ENCODE assay signal across 10 mouse cellular contexts in genomic region chr11:43483122-43483792, GRCm38 (mm10). TPM values are rescaled to one million over a fixed set of nuclear protein-coding genes. Genes with fewer than 3 reads are reported as not detected.
A peak's percentile ranks its signal among the peaks of the same experiment; 100 is the strongest.
DNase-seq lines count a peak whose midpoint lies in the region; ATAC-seq and TF ChIP-seq lines count a peak whose summit lies in the region.
"Had no signal": no experiment of that assay in that cellular context is flagged by ENCODE, and none has a peak within 500 bp of the region (broad histone marks: within the 10 kb centered on the region; RNA-seq: fewer than 3 reads in every experiment).

No protein-coding gene starts in this region.

- H3K27me3 ChIP-seq in embryonic facial prominence, embryonic 12.5 days = no peaks in the 10 kb centered on the region
- no peaks in the 10 kb centered on the region for H3K27me3 ChIP-seq in heart, postnatal 0 days (ENCODE audit: control insufficient read depth, insufficient read depth, low read length)
- H3K27me3 ChIP-seq in limb, embryonic 14.5 days (ENCODE audit: control insufficient read depth, insufficient read depth, low read length) = no peaks in the 10 kb centered on the region
- H3K27me3 ChIP-seq in forebrain, embryonic 14.5 days (replicated peaks; ENCODE audit: control insufficient read depth, insufficient read depth, low read length) = no peaks in the 10 kb centered on the region
- H3K27me3 ChIP-seq: midbrain, embryonic 15.5 days had no signal

- no peaks in the 10 kb centered on the region for H3K36me3 ChIP-seq in embryonic facial prominence, embryonic 12.5 days
- no peaks in the 10 kb centered on the region for H3K36me3 ChIP-seq in heart, postnatal 0 days (replicated peaks; ENCODE audit: control insufficient read depth, insufficient read depth, low read length)
- no peaks in the 10 kb centered on the region for H3K36me3 ChIP-seq in limb, embryonic 14.5 days (ENCODE audit: control insufficient read depth, insufficient read depth, low read length)
- H3K36me3 ChIP-seq in forebrain, embryonic 14.5 days (ENCODE audit: control insufficient read depth, insufficient read depth, low read length) = no peaks in the 10 kb centered on the region
- H3K36me3 ChIP-seq: midbrain, embryonic 15.5 days had no signal

- no peak for DNase-seq in frontal cortex, postnatal 10 days (ENCODE audit: low spot score in 2 of 2)
- peak; percentile 53 for DNase-seq in heart, postnatal 0 days (ENCODE audit: low spot score)
- DNase-seq in limb, embryonic 14.5 days (ENCODE audit: low spot score) = peak; percentile 62
- no peak for DNase-seq in layer of hippocampus, adult 11-12 months (ENCODE audit: low spot score)
- no peak for DNase-seq in forebrain, embryonic 14.5 days (ENCODE audit: low spot score)
- no peak for DNase-seq in frontal cortex, postnatal 36 days (ENCODE audit: low spot score in 2 of 2)

- no peak for TF ChIP-seq EP300 in heart, postnatal 0 days (IDR thresholded peaks at IDR 0.05; ENCODE audit: low read depth)

- no peak overlapping the region for H3K4me2 ChIP-seq in embryonic facial prominence, embryonic 12.5 days (replicated peaks)
- H3K4me2 ChIP-seq in heart, postnatal 0 days (ENCODE audit: low read depth, low read length) = no peak overlapping the region
- no peak overlapping the region for H3K4me2 ChIP-seq in limb, embryonic 14.5 days (replicated peaks; ENCODE audit: low read depth, low read length, severe bottlenecking)
- H3K4me2 ChIP-seq in forebrain, embryonic 14.5 days (ENCODE audit: low read length) = no peak overlapping the region
- H3K4me2 ChIP-seq: midbrain, embryonic 15.5 days had no signal

- 0 out of 2 replicates have a peak, but pooled peaks have one; percentile 64 for ATAC-seq in frontal cortex, adult (ENCODE audit: low TSS enrichment)
- ATAC-seq in embryonic facial prominence, embryonic 12.5 days (ENCODE audit: insufficient number of reproducible peaks, insufficient read depth, low FRiP score, low TSS enrichment) = no peak
- ATAC-seq in heart, postnatal 0 days (ENCODE audit: insufficient read depth, low read depth) = peak; percentile 76
- ATAC-seq in limb, embryonic 14.5 days (ENCODE audit: low FRiP score, low read depth) = peak; percentile 62
- ATAC-seq in forebrain, embryonic 14.5 days = no peak
- ATAC-seq: CD4-positive, CD25-positive, alpha-beta regulatory T cell, adult 4 months; midbrain, embryonic 15.5 days had no signal

- no peak overlapping the region for H3K4me3 ChIP-seq in embryonic facial prominence, embryonic 12.5 days
- H3K4me3 ChIP-seq in heart, postnatal 0 days (ENCODE audit: low read depth, low read length) = no peak overlapping the region
- H3K4me3 ChIP-seq in limb, embryonic 14.5 days (replicated peaks; ENCODE audit: low read length) = no peak overlapping the region
- H3K4me3 ChIP-seq in forebrain, embryonic 14.5 days (ENCODE audit: low read depth, low read length) = no peak overlapping the region
- H3K4me3 ChIP-seq: midbrain, embryonic 15.5 days had no signal

- no peak for TF ChIP-seq POLR2A in limb, embryonic 14.5 days (IDR thresholded peaks at IDR 0.05; ENCODE audit: borderline replicate concordance, extremely low read depth, insufficient read depth, insufficient read length)

- peak overlapping the region; percentile 74 for H3K27ac ChIP-seq in embryonic facial prominence, embryonic 12.5 days
- H3K27ac ChIP-seq in heart, postnatal 0 days (ENCODE audit: low read depth) = peak overlapping the region; percentile 63
- peak overlapping the region; percentile 83 for H3K27ac ChIP-seq in limb, embryonic 14.5 days (replicated peaks; ENCODE audit: low read depth, low read length)
- no peak overlapping the region for H3K27ac ChIP-seq in forebrain, embryonic 14.5 days (ENCODE audit: low read depth, low read length)
- H3K27ac ChIP-seq: midbrain, embryonic 15.5 days had no signal

- TF ChIP-seq CTCF in heart, postnatal 0 days (IDR thresholded peaks at IDR 0.05; ENCODE audit: low read depth) = no peak

- WGBS in embryonic facial prominence, embryonic 12.5 days = 34% methylated on average over 6 of the region's 6 CpGs
- WGBS in heart, postnatal 0 days = 45% methylated on average over 6 of the region's 6 CpGs
- 20% methylated on average over 6 of the region's 6 CpGs for WGBS in limb, embryonic 14.5 days
- WGBS in forebrain, embryonic 14.5 days = 78% methylated on average over 6 of the region's 6 CpGs

- H3K4me1 ChIP-seq in embryonic facial prominence, embryonic 12.5 days = peaks cover 31% of the 10 kb centered on the region
- H3K4me1 ChIP-seq in heart, postnatal 0 days (ENCODE audit: control insufficient read depth, insufficient read depth) = peaks cover 35% of the 10 kb centered on the region
- peaks cover 56% of the 10 kb centered on the region for H3K4me1 ChIP-seq in limb, embryonic 14.5 days (ENCODE audit: control insufficient read depth, insufficient read depth, low read length)
- H3K4me1 ChIP-seq in forebrain, embryonic 14.5 days (ENCODE audit: control insufficient read depth, insufficient read depth, low read length) = no peaks in the 10 kb centered on the region

- H3K9me3 ChIP-seq in embryonic facial prominence, embryonic 12.5 days = no peaks in the 10 kb centered on the region
- H3K9me3 ChIP-seq in heart, postnatal 0 days (replicated peaks; ENCODE audit: control insufficient read depth, low read length) = no peaks in the 10 kb centered on the region
- no peaks in the 10 kb centered on the region for H3K9me3 ChIP-seq in limb, embryonic 14.5 days (ENCODE audit: control insufficient read depth, low read length)
- no peaks in the 10 kb centered on the region for H3K9me3 ChIP-seq in forebrain, embryonic 14.5 days (replicated peaks; ENCODE audit: control insufficient read depth, low read length)
- H3K9me3 ChIP-seq: midbrain, embryonic 15.5 days had no signal

- no peak overlapping the region for H3K9ac ChIP-seq in embryonic facial prominence, embryonic 12.5 days
- H3K9ac ChIP-seq in heart, postnatal 0 days (replicated peaks; ENCODE audit: low read depth, low read length) = no peak overlapping the region
- peak overlapping the region; percentile 40; the same call in 1 of the 2 replicates for H3K9ac ChIP-seq in limb, embryonic 14.5 days (ENCODE audit: low read depth, low read length, severe bottlenecking)
- H3K9ac ChIP-seq in forebrain, embryonic 14.5 days (ENCODE audit: low read length) = no peak overlapping the region
- H3K9ac ChIP-seq: midbrain, embryonic 15.5 days had no signal

RNA-seq across cellular contexts. Expression of gene C1qtnf2, which starts 9.2 kb away (rescaled TPM):
- 6.8 and 7.3 TPM in 2 replicates for polyA plus RNA-seq in embryonic facial prominence, embryonic 12.5 days (2016; fragmentation: Nextera tagmentation; extraction: Ambion mirVana)
- 6.3 and 14.3 TPM in 2 replicates for total RNA-seq in heart, postnatal 0 days (2014; rRNA removed; ENCODE audit: low replicate concordance)
- 13.9 and 14.0 TPM in 2 replicates for polyA plus RNA-seq in heart, postnatal 0 days (2015; fragmentation: Nextera tagmentation; extraction: Ambion mirVana)
- polyA plus RNA-seq in limb, embryonic 14.5 days (2012; rRNA removed) = 32.7 and 32.9 TPM in 2 replicates
- polyA plus RNA-seq in limb, embryonic 14.5 days (2014; fragmentation: Nextera tagmentation; extraction: Ambion mirVana) = 40.3 and 46.1 TPM in 2 replicates
- polyA plus RNA-seq in forebrain, embryonic 14.5 days (2014; fragmentation: Nextera tagmentation; extraction: Ambion mirVana) = 5.6 and 8.7 TPM in 2 replicates
- polyA plus RNA-seq: CD4-positive, CD25-positive, alpha-beta regulatory T cell, adult 4 months had no signal

RNA-seq across cellular contexts. Expression of gene Ccnjl, which starts 45.3 kb away (rescaled TPM):
- polyA plus RNA-seq in embryonic facial prominence, embryonic 12.5 days (2016; fragmentation: Nextera tagmentation; extraction: Ambion mirVana) = 22.7 and 23.6 TPM in 2 replicates
- total RNA-seq in heart, postnatal 0 days (2014; rRNA removed; ENCODE audit: low replicate concordance) = 8.9 and 10.8 TPM in 2 replicates
- polyA plus RNA-seq in heart, postnatal 0 days (2015; fragmentation: Nextera tagmentation; extraction: Ambion mirVana) = 10.1 and 11.7 TPM in 2 replicates
- 5.1 and 5.9 TPM in 2 replicates for polyA plus RNA-seq in limb, embryonic 14.5 days (2012; rRNA removed)
- 7.7 and 11.5 TPM in 2 replicates for polyA plus RNA-seq in limb, embryonic 14.5 days (2014; fragmentation: Nextera tagmentation; extraction: Ambion mirVana)
- 7.7 and 8.7 TPM in 2 replicates for polyA plus RNA-seq in forebrain, embryonic 14.5 days (2014; fragmentation: Nextera tagmentation; extraction: Ambion mirVana)

RNA-seq across cellular contexts. Expression of gene Slu7, which starts 49.7 kb away (rescaled TPM):
- polyA plus RNA-seq in embryonic facial prominence, embryonic 12.5 days (2016; fragmentation: Nextera tagmentation; extraction: Ambion mirVana) = 60.2 and 63.5 TPM in 2 replicates
- total RNA-seq in heart, postnatal 0 days (2014; rRNA removed; ENCODE audit: low replicate concordance) = 7.2 and 8.0 TPM in 2 replicates
- 31.7 and 36.0 TPM in 2 replicates for polyA plus RNA-seq in heart, postnatal 0 days (2015; fragmentation: Nextera tagmentation; extraction: Ambion mirVana)
- 8.2 and 15.5 TPM in 2 replicates for polyA plus RNA-seq in limb, embryonic 14.5 days (2012; rRNA removed)
- 48.2 and 52.1 TPM in 2 replicates for polyA plus RNA-seq in limb, embryonic 14.5 days (2014; fragmentation: Nextera tagmentation; extraction: Ambion mirVana)
- 70.5 and 76.7 TPM in 2 replicates for polyA plus RNA-seq in forebrain, embryonic 14.5 days (2014; fragmentation: Nextera tagmentation; extraction: Ambion mirVana)

RNA-seq across cellular contexts. Expression of gene Pttg1, which starts 57.2 kb away (rescaled TPM):
- 101 and 105 TPM in 2 replicates for polyA plus RNA-seq in embryonic facial prominence, embryonic 12.5 days (2016; fragmentation: Nextera tagmentation; extraction: Ambion mirVana)
- 78.1 and 88.3 TPM in 2 replicates for total RNA-seq in heart, postnatal 0 days (2014; rRNA removed; ENCODE audit: low replicate concordance)
- polyA plus RNA-seq in heart, postnatal 0 days (2015; fragmentation: Nextera tagmentation; extraction: Ambion mirVana) = 179 and 190 TPM in 2 replicates
- polyA plus RNA-seq in limb, embryonic 14.5 days (2012; rRNA removed) = 50.9 and 66.8 TPM in 2 replicates
- polyA plus RNA-seq in limb, embryonic 14.5 days (2014; fragmentation: Nextera tagmentation; extraction: Ambion mirVana) = 80.9 and 86.5 TPM in 2 replicates
- polyA plus RNA-seq in forebrain, embryonic 14.5 days (2014; fragmentation: Nextera tagmentation; extraction: Ambion mirVana) = 34.9 and 44.3 TPM in 2 replicates

Comparison
In these comparisons a context has a peak if more than half of its experiments do, and no peak if none do; other contexts are left out.
1. ATAC-seq: peak in frontal cortex, adult (single experiment), heart, postnatal 0 days (single experiment) and limb, embryonic 14.5 days (single experiment); none in embryonic facial prominence, embryonic 12.5 days (single experiment) and forebrain, embryonic 14.5 days (single experiment).
2. DNase-seq: peak in heart, postnatal 0 days (single experiment) and limb, embryonic 14.5 days (single experiment); none in frontal cortex, postnatal 10 days (0 of 2), layer of hippocampus, adult 11-12 months (single experiment), forebrain, embryonic 14.5 days (single experiment) and frontal cortex, postnatal 36 days (0 of 2).